Mouse (Mus musculus) E14TG2a.4 (cell line): ENCODE results near the gene Alox12b.

Experiments
- CTCF ChIP-seq: conservative IDR thresholded peaks from 2 replicates; pipeline ENCODE4 v1.5.1; 2014; ENCODE audit warnings: low read length
- POU5F1 ChIP-seq: IDR thresholded peaks from 2 replicates; pipeline ENCODE4 v1.6.1; 2014; ENCODE audit warnings: low read length, borderline replicate concordance

DNA sequence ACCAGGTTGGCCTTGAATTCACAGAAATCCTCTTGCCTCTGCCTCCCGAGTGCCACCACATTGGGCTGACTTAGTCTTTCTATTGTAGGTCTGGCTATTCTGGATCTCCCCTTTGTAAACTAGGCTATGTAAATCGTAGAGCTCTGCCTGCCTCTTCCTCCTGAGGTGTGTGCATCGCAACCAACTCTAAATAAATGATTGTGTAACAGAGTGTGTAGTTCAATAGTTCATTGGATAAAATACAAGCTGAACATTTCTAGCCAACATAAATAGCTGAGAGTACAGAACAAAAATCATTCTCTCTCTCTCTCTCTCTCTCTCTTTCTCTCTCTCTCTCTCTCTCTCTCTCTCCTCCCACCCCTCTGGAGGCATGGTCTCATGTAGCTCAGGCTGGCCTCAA lies 42.2 kb upstream of the Alox12b start:
- TF ChIP-seq CTCF (no peak), POU5F1 (no peak)
